Mouse (Mus musculus) spleen, adult 2 months (tissue): Measurements from ENCODE around the gene Ntf5. TPM values are rescaled to one million over a fixed set of nuclear protein-coding genes. Genes with fewer than 3 reads are reported as not detected.

ENCODE experiments used
- DNase-seq, 2 experiments: peaks; one replicate each; pipeline versions ENCODE4 v3.0.0 to v3.0.0-alpha.2; 2012 to 2021; ENCODE audit warnings: low spot score in 2 of 2, low read depth in 1 of 2
- H3K27ac ChIP-seq: fragments of 200-500 bp; 2 replicates; pipeline ENCODE4 v1.5.1; 2012; ENCODE audit warnings: low read length, inconsistent platforms; ENCODE audit not compliant: insufficient read depth
- H3K27me3 ChIP-seq: fragments of 200-500 bp; 2 replicates; pipeline ENCODE4 v1.6.1; 2012; ENCODE audit warnings: mild to moderate bottlenecking, moderate library complexity, low read length, inconsistent platforms; ENCODE audit not compliant: control insufficient read depth, insufficient read depth
- H3K36me3 ChIP-seq: fragments of 200-500 bp; 2 replicates; pipeline ENCODE4 v1.6.1; 2012; ENCODE audit warnings: mild to moderate bottlenecking, low read length, inconsistent platforms; ENCODE audit not compliant: control insufficient read depth, insufficient read depth
- H3K4me1 ChIP-seq: fragments of 200-500 bp; 2 replicates; pipeline ENCODE4 v1.6.1; 2011; ENCODE audit warnings: inconsistent platforms; ENCODE audit not compliant: control insufficient read depth, insufficient read depth, insufficient read length
- H3K4me3 ChIP-seq: fragments of 200-500 bp; 2 replicates; pipeline ENCODE4 v1.5.1; 2011; ENCODE audit warnings: mild to moderate bottlenecking, inconsistent platforms; ENCODE audit not compliant: insufficient read depth, insufficient read length; ENCODE audit errors: extremely low read depth
- CTCF ChIP-seq: fragments of 200-500 bp; IDR thresholded peaks from 2 replicates; pipeline ENCODE4 v1.5.1; 2011; ENCODE audit warnings: mild to moderate bottlenecking, inconsistent platforms; ENCODE audit not compliant: insufficient read depth, insufficient read length, insufficient replicate concordance; ENCODE audit errors: extremely low read depth
- POLR2A ChIP-seq: fragments of 200-500 bp; IDR thresholded peaks from 2 replicates; pipeline ENCODE4 v1.6.1; 2011; ENCODE audit warnings: low read depth, low read length, inconsistent platforms
- WGBS: fragments of 180-500 bp; shearing (Covaris S2); methylation state at CpG from one replicate; pipeline ENCODE4 v1.1.7; 2018; 5-methylcytosine and 5-hydroxymethylcytosine counted together
- polyA plus RNA-seq: library from polyadenylated mRNA; depleted of rRNA; stranded (reverse); fragments of >200 nt; gene quantifications from 2 replicates; pipeline ENCODE4 v1.2.3, GENCODE M21; 2012; rRNA removed

Gene Ntf5
- polyA plus RNA-seq: 0.12 and 0.33 TPM in 2 replicates

DNA sequence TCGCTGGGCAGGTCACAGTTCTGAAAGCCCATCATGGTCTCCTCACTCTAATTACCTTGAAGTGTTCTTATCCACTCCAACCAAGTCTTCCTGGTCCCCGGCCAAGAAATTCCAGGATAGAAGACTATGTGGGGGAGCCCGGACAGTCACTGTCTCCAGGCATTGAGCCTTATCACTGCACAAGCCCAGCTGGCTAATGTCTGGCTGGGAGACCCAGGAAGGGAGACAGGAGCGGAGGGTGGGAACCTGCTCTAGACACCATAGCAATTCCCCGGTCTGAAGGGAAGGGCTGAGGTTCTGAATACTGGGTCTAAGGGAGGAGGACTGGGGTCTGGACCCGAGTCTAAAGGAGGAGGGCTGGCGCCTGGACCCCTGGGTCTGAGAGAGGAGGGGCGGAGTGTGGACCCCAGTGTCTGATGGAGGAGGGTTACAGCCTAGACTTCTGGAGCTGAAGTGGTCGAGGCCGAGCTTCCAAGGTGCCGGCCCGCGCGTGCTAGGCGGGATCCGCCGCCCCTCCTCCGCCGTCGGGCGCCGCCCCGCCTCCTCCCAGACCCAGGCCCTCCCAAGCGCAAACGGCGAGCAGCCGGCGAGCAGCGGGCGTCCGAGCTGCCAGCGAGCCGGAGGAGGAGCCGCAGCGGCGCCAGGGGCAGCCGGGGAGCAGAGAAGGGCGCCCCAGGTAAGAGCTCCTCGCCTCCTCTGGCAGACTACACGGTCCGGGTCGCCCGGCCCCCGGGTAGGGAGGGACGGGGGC is at the start of gene Ntf5:
Gene Ntf5 (plus strand): TSS at position 583 of the 751 bp plus-strand sequence.
- peaks cover 28% of the 10 kb centered on the region for H3K27me3 ChIP-seq
- H3K4me3 ChIP-seq: peak within 1 kb of the TSS; percentile 15; the same call in 1 of the 2 replicates
- peaks cover 9% of the 10 kb centered on the region for H3K4me1 ChIP-seq
- TF ChIP-seq POLR2A: no peak
- no peak for TF ChIP-seq CTCF
- DNase-seq: no peak
- H3K36me3 ChIP-seq: no peaks in the 10 kb centered on the region
- WGBS: 8% methylated on average over 44 of the region's 45 CpGs
- H3K27ac ChIP-seq: no peak within 1 kb of the TSS

DNA sequence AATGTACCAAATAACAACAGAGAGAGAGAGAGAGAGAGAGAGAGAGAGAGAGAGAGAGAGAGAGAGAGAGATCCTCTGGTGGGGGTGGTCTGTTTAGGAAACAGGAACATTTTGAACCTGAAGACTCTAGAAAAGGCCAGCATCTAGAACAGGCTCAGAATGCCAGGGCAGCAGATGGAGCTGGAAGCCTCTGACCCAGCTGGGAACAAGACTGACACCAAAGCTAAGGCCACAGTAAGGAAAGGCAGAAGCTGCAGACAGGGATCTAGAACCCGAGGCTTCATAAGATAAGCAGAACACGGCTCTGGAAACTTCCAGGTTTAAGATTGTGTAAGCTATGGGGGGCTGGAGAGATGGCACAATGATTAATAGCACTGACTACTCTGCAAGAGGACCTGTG is 49.5 kb upstream of the Ntf5 start:
- Histone ChIP-seq H3K27me3 (peaks cover 19% of the 10 kb centered on the region), H3K36me3 (no peaks in the 10 kb centered on the region), H3K4me1 (peaks cover 15% of the 10 kb centered on the region), H3K27ac (no peak overlapping the region), H3K4me3 (no peak overlapping the region)
- no peak for DNase-seq
- TF ChIP-seq POLR2A (no peak), CTCF (no peak)
- 74% methylated on average over 2 of the region's 2 CpGs for WGBS

DNA sequence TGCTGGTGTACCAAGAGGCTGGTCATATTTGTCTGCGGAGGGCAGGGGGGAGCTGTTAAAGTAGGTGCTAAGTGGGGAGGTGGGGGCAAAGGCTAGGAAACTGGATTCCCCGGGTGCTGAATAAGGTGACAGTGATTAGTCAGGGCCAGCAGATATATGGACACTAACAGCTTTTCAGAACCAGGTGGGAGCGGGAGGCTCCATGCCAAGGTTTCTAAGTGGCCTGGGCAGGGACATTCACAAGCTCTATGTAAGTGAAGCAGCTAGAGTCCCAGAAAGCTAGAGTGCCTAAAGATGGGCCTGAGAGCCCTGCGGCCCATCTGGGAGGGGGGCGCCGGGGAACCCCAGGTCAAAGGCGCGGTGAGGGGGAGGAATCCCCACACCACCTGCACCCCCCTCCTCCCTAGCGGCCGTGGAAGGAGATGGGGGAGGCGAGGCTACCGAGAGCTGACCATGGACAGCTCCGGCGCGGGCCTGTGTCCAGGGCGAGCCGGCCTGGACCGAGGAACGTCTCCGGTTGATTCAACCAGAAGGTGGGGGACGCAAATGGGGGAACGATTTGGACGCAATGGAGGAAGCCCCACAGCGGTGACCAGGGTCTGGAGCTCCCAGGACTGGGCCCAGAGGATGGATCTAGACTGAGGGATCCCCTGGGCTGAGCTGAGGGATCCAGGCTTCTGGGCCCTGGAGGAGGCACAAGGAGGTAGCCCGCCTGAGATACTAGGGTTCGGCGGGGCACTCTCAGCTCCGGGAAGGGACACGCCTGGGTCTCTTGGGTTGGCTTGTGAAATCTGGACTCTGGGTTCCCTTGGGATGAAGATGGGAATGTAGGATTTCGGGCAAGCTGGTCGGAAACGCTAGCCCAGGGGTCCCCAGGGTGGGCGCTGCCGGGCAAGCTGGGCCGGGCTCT is 47.5 kb upstream of the Ntf5 start:
- no peak overlapping the region for H3K27ac ChIP-seq
- peaks cover 23% of the 10 kb centered on the region for H3K27me3 ChIP-seq
- 16% methylated on average over 35 of the region's 35 CpGs for WGBS
- H3K36me3 ChIP-seq: no peaks in the 10 kb centered on the region
- H3K4me1 ChIP-seq: peaks cover 19% of the 10 kb centered on the region
- peak overlapping the region; percentile 41; the same call in 1 of the 2 replicates for H3K4me3 ChIP-seq
- DNase-seq: no peak
- no peak for TF ChIP-seq POLR2A
- no peak for TF ChIP-seq CTCF

DNA sequence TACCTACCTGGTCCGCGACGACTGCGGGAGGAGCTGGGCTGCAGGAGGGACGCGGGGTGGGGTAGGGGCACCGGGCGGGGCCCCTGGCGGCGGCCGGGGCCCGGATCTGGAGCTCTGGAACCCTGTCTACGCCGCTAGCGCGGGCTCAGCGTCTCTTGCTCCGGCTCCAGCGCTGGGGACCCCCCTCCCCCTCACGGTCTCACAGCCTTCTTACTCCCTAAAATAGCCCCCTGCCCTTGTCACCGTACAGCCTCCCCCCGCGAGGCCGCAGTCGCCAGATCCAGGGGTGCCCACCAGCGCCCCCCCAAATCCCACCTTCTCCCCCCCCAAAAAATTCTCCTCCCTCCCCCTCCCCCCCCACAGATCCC is 46.9 kb upstream of the Ntf5 start, which contains the start of gene Ppfia3:
Gene Ppfia3 (minus strand): TSS at position 368 of the 368 bp plus-strand sequence.
- Histone ChIP-seq H3K27me3 (peaks cover 20% of the 10 kb centered on the region), H3K36me3 (no peaks in the 10 kb centered on the region), H3K4me3 (peak within 1 kb of the TSS; percentile 71), H3K27ac (peak within 1 kb of the TSS; percentile 69; the same call in 1 of the 2 replicates), H3K4me1 (peaks cover 17% of the 10 kb centered on the region)
- WGBS: 2% methylated on average over 24 of the region's 26 CpGs
- DNase-seq: no peak
- TF ChIP-seq CTCF (no peak), POLR2A (no peak)

DNA sequence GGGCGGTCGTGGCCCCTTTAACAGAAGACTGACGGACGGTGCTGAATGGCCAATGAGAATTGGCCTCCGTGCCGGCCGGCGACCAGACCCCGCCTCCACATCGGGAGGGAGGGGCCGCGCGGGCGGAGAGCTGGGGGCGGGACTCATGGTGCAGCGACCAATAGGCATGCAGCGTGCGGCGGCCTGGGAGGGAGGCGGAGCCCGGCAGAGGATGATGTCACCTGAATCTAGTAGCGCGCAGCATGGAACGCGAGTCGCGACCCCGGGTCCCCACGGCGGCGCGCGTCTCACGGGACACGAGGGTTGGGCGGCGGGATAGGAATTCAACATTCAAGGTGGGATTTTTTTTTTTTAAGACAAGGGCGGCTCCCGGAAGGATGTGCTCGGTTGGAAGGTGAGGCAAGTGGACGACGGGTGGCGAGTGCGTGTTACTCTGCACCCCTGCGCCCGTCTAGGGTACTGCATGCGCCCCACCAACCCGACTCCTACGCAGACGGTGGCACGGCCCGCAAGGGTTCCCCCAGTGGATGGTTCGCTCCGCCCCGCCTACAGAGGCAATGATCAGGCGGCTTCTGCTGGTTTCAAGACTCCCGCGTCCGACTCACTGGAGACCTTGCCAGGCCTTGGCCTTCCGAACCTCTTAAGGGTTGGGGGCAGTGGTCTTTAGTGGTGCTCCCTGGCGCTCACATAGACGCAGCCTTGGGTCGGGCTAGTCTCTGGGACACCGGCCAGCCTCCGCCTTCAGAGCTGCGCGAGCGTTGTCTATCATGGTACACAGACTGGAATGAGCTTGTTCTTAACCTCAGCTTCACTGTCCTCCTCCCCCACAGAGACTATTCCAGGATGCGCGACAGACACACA is 46.2 kb upstream of the Ntf5 start:
- TF ChIP-seq POLR2A: no peak
- peak; percentile 66; the same call in 1 of the 2 replicates for TF ChIP-seq CTCF
- Histone ChIP-seq H3K27me3 (peaks cover 18% of the 10 kb centered on the region), H3K36me3 (no peaks in the 10 kb centered on the region), H3K4me3 (peak overlapping the region; percentile 71), H3K4me1 (peaks cover 13% of the 10 kb centered on the region), H3K27ac (peak overlapping the region; percentile 69; the same call in 1 of the 2 replicates)
- DNase-seq: peak; percentile 92 to 94
- WGBS: 1% methylated on average over 67 of the region's 70 CpGs

DNA sequence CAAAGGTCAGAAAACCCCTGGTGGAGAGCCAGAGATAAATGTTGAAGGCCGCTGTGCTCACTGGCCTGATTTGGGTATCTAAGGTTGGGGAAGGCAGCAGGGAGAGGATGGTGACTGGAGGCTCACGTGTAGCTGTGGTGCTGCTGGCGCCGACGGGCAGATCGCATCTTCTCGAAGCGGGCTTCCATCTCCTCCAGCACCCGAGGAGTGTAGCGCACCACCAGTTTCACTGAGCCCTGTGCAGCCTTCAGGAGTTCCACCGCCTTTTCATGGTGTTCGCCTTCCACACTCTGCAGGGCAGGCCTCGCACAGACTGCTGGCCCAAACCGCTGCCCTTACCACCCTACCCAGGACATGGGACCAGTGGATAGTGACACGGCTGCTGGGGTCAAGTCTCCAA is 45.3 kb upstream of the Ntf5 start:
- H3K27me3 ChIP-seq: peaks cover 12% of the 10 kb centered on the region
- TF ChIP-seq POLR2A (no peak), CTCF (no peak)
- no peak overlapping the region for H3K27ac ChIP-seq
- WGBS: 87% methylated on average over 15 of the region's 15 CpGs
- DNase-seq: no peak
- peaks cover 13% of the 10 kb centered on the region for H3K4me1 ChIP-seq
- H3K4me3 ChIP-seq: no peak overlapping the region
- no peaks in the 10 kb centered on the region for H3K36me3 ChIP-seq
